Mouse (Mus musculus) spleen, postnatal 36 days (tissue): ENCODE results near the gene Olfr1086.
"Not testable (repeated sequence)": the region's sequence is repeated elsewhere in the genome, so short reads cannot be mapped to it uniquely, and the experiment has no call there.

Experiments
- DNase-seq, 2 experiments: peaks; one replicate each; pipeline ENCODE4 v3.0.0; 2022; ENCODE audit warnings: low spot score in 2 of 2, mixed read lengths in 1 of 2

Gene Olfr1086

GRCm38 (mm10) chr2:86679992-86680391 lies at the start of gene Olfr1086:
Gene Olfr1086 (minus strand): TSS chr2:86680092.
- no peak for DNase-seq

GRCm38 (mm10) chr2:86698295-86698694 lies 18.4 kb upstream of the Olfr1086 start, which contains the start of gene Olfr1087:
Gene Olfr1087 (minus strand): TSS chr2:86698395.
- no peak for DNase-seq

DNA sequence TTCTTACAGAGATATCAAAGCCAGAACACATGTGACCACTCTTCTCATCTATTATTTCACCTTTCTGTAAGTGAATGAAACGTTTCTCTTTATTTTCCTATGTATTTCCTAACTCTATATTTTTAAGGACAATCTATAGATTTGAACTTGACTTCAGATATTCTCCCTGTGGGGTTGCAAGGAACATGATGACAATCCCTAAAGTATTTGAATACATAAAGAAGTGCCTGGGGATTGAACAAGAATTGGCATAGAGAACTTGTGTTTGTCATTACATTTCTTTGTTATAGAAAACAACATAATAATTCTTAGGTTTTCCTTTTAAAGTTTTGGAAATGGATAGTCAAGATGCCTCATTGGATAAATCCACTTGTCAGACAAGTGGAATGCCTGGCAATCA lies 18.0 kb downstream of the Olfr1086 start, which contains the start of gene Olfr1085:
Olfr1085 (minus strand) TSS at position 101 of the 400 bp plus-strand sequence.
- DNase-seq, result no peak

DNA sequence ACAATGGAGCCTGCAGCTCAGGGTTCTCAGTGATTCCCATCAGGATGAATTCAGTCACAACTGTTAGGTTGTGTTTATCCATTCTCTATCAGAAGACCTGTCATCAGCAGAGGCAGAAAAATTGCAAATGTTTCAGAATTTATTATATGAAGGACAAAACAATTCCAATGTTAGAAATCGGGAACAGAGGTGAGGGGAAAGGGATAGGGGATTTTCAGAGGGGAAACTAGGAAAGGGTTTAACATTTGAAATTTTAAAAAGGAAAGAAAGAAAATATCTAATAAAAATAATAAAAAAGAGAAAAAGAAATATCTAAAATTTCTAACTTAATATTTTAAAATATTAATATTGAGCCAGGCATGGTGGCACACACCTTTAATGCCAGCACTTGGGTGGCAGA lies 40.3 kb downstream of the Olfr1086 start, which contains the start of gene Olfr1084:
Olfr1084 (minus strand) TSS at position 101 of the 400 bp plus-strand sequence.
- DNase-seq, result not testable (repeated sequence)
